In the genomic region with DNA sequence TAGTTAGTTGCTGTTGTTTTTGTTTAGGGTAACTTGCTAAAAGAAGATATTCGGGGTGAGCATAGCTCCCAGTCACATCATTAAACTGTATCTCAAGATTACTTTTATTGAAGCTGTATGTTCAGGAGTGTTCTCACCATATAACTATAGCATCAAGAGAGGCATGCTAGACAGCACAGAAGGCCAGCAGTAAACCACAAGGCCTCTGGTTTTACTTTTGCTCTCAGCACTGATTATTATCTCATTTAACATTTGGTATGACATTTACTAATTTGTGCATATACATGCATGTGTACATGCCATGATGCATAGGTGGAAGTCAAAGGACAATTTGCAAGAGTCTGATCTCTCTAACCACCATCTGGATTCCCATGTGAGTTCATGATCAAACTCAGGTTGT, we compare ENCODE assay signal across 21 mouse cellular contexts.
"Had no signal": no experiment of that assay in that cellular context is flagged by ENCODE, and none has a peak within 500 bp of the region (broad histone marks: within the 10 kb centered on the region; RNA-seq: fewer than 3 reads in every experiment).

No protein-coding gene starts in this region.

- H3K4me3 ChIP-seq: lung, embryonic 15.5 days; midbrain, embryonic 10.5 days; midbrain, embryonic 12.5 days; myocyte; neural tube, embryonic 13.5 days; neural tube, embryonic 15.5 days had no signal

- ATAC-seq: liver, postnatal 0 days; lung, postnatal 0 days; midbrain, embryonic 16.5 days had no signal

- H3K27ac ChIP-seq: lung, embryonic 15.5 days; midbrain, embryonic 10.5 days; midbrain, embryonic 12.5 days; neural tube, embryonic 13.5 days; neural tube, embryonic 15.5 days had no signal

- DNase-seq: liver, postnatal 0 days; lung, adult 2 months; lung, postnatal 14 days; lung, postnatal 36 days; midbrain, embryonic 14.5 days; retina, postnatal 1 day; right cerebral cortex, adult 18-20 months; right cerebral cortex, postnatal 25 days; right cerebral cortex, postnatal 4 days; spleen, adult 18-20 months; thymus, adult 18-20 months; thymus, postnatal 14 days; thymus, postnatal 36 days had no signal
